In the genomic region with DNA sequence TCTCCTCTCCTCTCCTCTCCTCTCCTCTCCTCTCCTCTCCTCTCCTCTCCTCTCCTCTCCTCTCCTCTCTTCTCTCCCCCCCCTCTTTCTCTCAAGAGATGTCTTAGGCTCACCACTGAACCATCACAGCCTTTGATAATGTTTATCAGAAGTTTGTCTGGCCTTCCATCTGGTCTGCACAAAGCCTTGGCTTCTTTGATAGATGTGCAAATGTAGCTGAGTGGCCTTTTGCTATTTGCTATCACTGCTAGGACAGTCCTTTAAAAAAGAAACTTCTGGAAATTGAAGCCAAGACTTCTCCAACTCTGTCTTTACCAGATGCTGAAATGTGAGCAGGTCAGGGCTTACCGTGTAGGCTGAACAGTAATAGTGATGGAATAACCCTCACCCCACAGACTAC, we compare ENCODE assay signal across 10 mouse cellular contexts.
DNase-seq lines count a peak whose midpoint lies in the region; ATAC-seq lines count a peak whose summit lies in the region.
"Had no signal": no experiment of that assay in that cellular context is flagged by ENCODE, and none has a peak within 500 bp of the region (broad histone marks: within the 10 kb centered on the region; RNA-seq: fewer than 3 reads in every experiment).

No protein-coding gene starts in this region.

- no peaks in the 10 kb centered on the region for H3K36me3 ChIP-seq in limb, embryonic 12.5 days
- no peaks in the 10 kb centered on the region for H3K36me3 ChIP-seq in limb, embryonic 10.5 days
- H3K36me3 ChIP-seq in forebrain, embryonic 12.5 days (replicated peaks) = no peaks in the 10 kb centered on the region
- H3K36me3 ChIP-seq in liver, embryonic 11.5 days (ENCODE audit: control insufficient read depth, insufficient read depth, low read length) = no peaks in the 10 kb centered on the region

- no peak for DNase-seq in limb, embryonic 10.5 days (ENCODE audit: low spot score)
- DNase-seq in liver, embryonic 11.5 days (ENCODE audit: low spot score) = no peak
- peak; percentile 15 for DNase-seq in naive thymus-derived CD4-positive, alpha-beta T cell, adult 2 months (ENCODE audit: low read depth)
- DNase-seq in right cerebral cortex, postnatal 25 days = no peak
- DNase-seq in layer of hippocampus, postnatal 14 days (ENCODE audit: low spot score in 2 of 2) = no peak
- DNase-seq: thymus, postnatal 25 days had no signal

- no peaks in the 10 kb centered on the region for H3K27me3 ChIP-seq in limb, embryonic 12.5 days
- H3K27me3 ChIP-seq in limb, embryonic 10.5 days (ENCODE audit: low read depth, poor library complexity, severe bottlenecking) = no peaks in the 10 kb centered on the region
- H3K27me3 ChIP-seq in forebrain, embryonic 12.5 days = no peaks in the 10 kb centered on the region
- H3K27me3 ChIP-seq in liver, embryonic 11.5 days (replicated peaks; ENCODE audit: control insufficient read depth, insufficient read depth, low read length) = no peaks in the 10 kb centered on the region

- H3K9me3 ChIP-seq in limb, embryonic 12.5 days = no peaks in the 10 kb centered on the region
- H3K9me3 ChIP-seq in limb, embryonic 10.5 days (replicated peaks) = no peaks in the 10 kb centered on the region
- H3K9me3 ChIP-seq in forebrain, embryonic 12.5 days = no peaks in the 10 kb centered on the region
- H3K9me3 ChIP-seq in liver, embryonic 11.5 days (ENCODE audit: control insufficient read depth, low read length) = no peaks in the 10 kb centered on the region

- peaks cover 28% of the 10 kb centered on the region for H3K4me1 ChIP-seq in limb, embryonic 12.5 days (replicated peaks)
- peaks cover 27% of the 10 kb centered on the region for H3K4me1 ChIP-seq in limb, embryonic 10.5 days
- H3K4me1 ChIP-seq in forebrain, embryonic 12.5 days = peaks cover 42% of the 10 kb centered on the region
- H3K4me1 ChIP-seq in liver, embryonic 11.5 days (replicated peaks; ENCODE audit: control insufficient read depth, insufficient read depth, low read length) = peaks cover 47% of the 10 kb centered on the region

- no peak for ATAC-seq in limb, embryonic 12.5 days (ENCODE audit: insufficient number of reproducible peaks, insufficient read depth, low FRiP score, low TSS enrichment, low read depth)
- no peak for ATAC-seq in forebrain, embryonic 12.5 days (ENCODE audit: low FRiP score)
- ATAC-seq in liver, embryonic 11.5 days (replicated peaks; ENCODE audit: low FRiP score) = peak; percentile 74
- no peak for ATAC-seq in inflammation-experienced regulatory T-cells, adult 6 months

- no peak overlapping the region for H3K4me3 ChIP-seq in limb, embryonic 12.5 days (replicated peaks)
- H3K4me3 ChIP-seq in limb, embryonic 10.5 days = no peak overlapping the region
- peak overlapping the region; percentile 57 for H3K4me3 ChIP-seq in forebrain, embryonic 12.5 days (replicated peaks)
- peak overlapping the region; percentile 68; the same call in 1 of the 2 replicates for H3K4me3 ChIP-seq in liver, embryonic 11.5 days (ENCODE audit: low read depth, low read length)

- H3K4me2 ChIP-seq in limb, embryonic 12.5 days = peak overlapping the region; percentile 65
- peak overlapping the region; percentile 65 for H3K4me2 ChIP-seq in forebrain, embryonic 12.5 days
- peak overlapping the region; percentile 67 for H3K4me2 ChIP-seq in liver, embryonic 11.5 days

- WGBS in limb, embryonic 12.5 days = 32% methylated on average over 1 of the region's 1 CpGs
- WGBS in limb, embryonic 10.5 days = 54% methylated on average over 1 of the region's 1 CpGs
- 55% methylated on average over 1 of the region's 1 CpGs for WGBS in forebrain, embryonic 12.5 days
- 21% methylated on average over 1 of the region's 1 CpGs for WGBS in liver, embryonic 11.5 days

- H3K27ac ChIP-seq in limb, embryonic 12.5 days = no peak overlapping the region
- H3K27ac ChIP-seq in limb, embryonic 10.5 days = no peak overlapping the region
- no peak overlapping the region for H3K27ac ChIP-seq in forebrain, embryonic 12.5 days
- H3K27ac ChIP-seq in liver, embryonic 11.5 days (ENCODE audit: low read depth, low read length) = peak overlapping the region; percentile 77
- H3K27ac ChIP-seq: kidney, postnatal 0 days had no signal

- H3K9ac ChIP-seq in limb, embryonic 12.5 days (replicated peaks) = no peak overlapping the region
- no peak overlapping the region for H3K9ac ChIP-seq in forebrain, embryonic 12.5 days
- peak overlapping the region; percentile 54 for H3K9ac ChIP-seq in liver, embryonic 11.5 days (ENCODE audit: low read depth, low read length)

Comparison
In these comparisons a context has a peak if more than half of its experiments do, and no peak if none do; other contexts are left out.
1. H3K4me3 ChIP-seq: peak in forebrain, embryonic 12.5 days (single experiment) and liver, embryonic 11.5 days (single experiment); none in limb, embryonic 12.5 days (single experiment) and limb, embryonic 10.5 days (single experiment).
2. Peak in every context shown above with its lines, with median percentiles within 50 percentile points of each other: H3K4me2 ChIP-seq.